Mouse (Mus musculus): ENCODE data around the gene Frmd6. TPM values are rescaled to one million over a fixed set of nuclear protein-coding genes. Genes with fewer than 3 reads are reported as not detected.

Gene Frmd6
- polyA plus RNA-seq, 1 experiment from 2014 or later = 3.1 TPM

- no peaks in the 10 kb centered on the region for H3K9me3 ChIP-seq (replicated peaks)
- H3K4me3 ChIP-seq (replicated peaks) = no peak overlapping the region
- H3K36me3 ChIP-seq (replicated peaks) = no peaks in the 10 kb centered on the region
- H3K4me1 ChIP-seq (replicated peaks) = no peaks in the 10 kb centered on the region; the same call in 1 of the 2 replicates
- ATAC-seq (ENCODE audit: insufficient read depth) = no peak
- no peak overlapping the region for H3K9ac ChIP-seq
- H3K4me2 ChIP-seq = no peak overlapping the region
- H3K27ac ChIP-seq (replicated peaks) = no peak overlapping the region
- WGBS (ENCODE audit: insufficient replicate concordance) = 32% methylated on average over 6 of the region's 6 CpGs
- no peaks in the 10 kb centered on the region for H3K27me3 ChIP-seq
Observed at GRCm38 (mm10) chr12:70853026-70853425, 27.7 kb downstream of the Frmd6 start.

- no peak overlapping the region for H3K27ac ChIP-seq (replicated peaks)
- no peaks in the 10 kb centered on the region for H3K27me3 ChIP-seq
- no peaks in the 10 kb centered on the region for H3K9me3 ChIP-seq (replicated peaks)
- WGBS (ENCODE audit: insufficient replicate concordance) = 64% methylated on average over 6 of the region's 6 CpGs
- no peak overlapping the region for H3K9ac ChIP-seq
- no peak overlapping the region for H3K4me3 ChIP-seq (replicated peaks)
- ATAC-seq (ENCODE audit: insufficient read depth) = no peak
- H3K4me2 ChIP-seq = no peak overlapping the region
- H3K36me3 ChIP-seq (replicated peaks) = no peaks in the 10 kb centered on the region
- H3K4me1 ChIP-seq (replicated peaks) = no peaks in the 10 kb centered on the region; the same call in 1 of the 2 replicates
Observed at GRCm38 (mm10) chr12:70855678-70856077, 30.4 kb downstream of the Frmd6 start.

- Histone ChIP-seq H3K27ac (replicated peaks) (no peak overlapping the region), H3K4me1 (replicated peaks) (no peaks in the 10 kb centered on the region), H3K4me3 (replicated peaks) (no peak overlapping the region), H3K27me3 (no peaks in the 10 kb centered on the region), H3K9me3 (replicated peaks) (no peaks in the 10 kb centered on the region), H3K9ac (no peak overlapping the region), H3K4me2 (no peak overlapping the region), H3K36me3 (replicated peaks) (no peaks in the 10 kb centered on the region)
- no peak for ATAC-seq (ENCODE audit: insufficient read depth)
- WGBS (ENCODE audit: insufficient replicate concordance) = 62% methylated on average over 4 of the region's 4 CpGs
Observed at GRCm38 (mm10) chr12:70856776-70857175, 31.5 kb downstream of the Frmd6 start.

GRCm38 (mm10) chr12:70863281-70863680 lies 38.0 kb downstream of the Frmd6 start:
- no peak for ATAC-seq (ENCODE audit: insufficient read depth)
- H3K4me2 ChIP-seq = no peak overlapping the region
- no peaks in the 10 kb centered on the region for H3K36me3 ChIP-seq (replicated peaks)
- H3K9me3 ChIP-seq (replicated peaks) = no peaks in the 10 kb centered on the region
- H3K27me3 ChIP-seq = no peaks in the 10 kb centered on the region
- no peak overlapping the region for H3K4me3 ChIP-seq (replicated peaks)
- 61% methylated on average over 7 of the region's 7 CpGs for WGBS (ENCODE audit: insufficient replicate concordance)
- no peak overlapping the region for H3K9ac ChIP-seq
- no peak overlapping the region for H3K27ac ChIP-seq (replicated peaks)
- no peaks in the 10 kb centered on the region for H3K4me1 ChIP-seq (replicated peaks)

GRCm38 (mm10) chr12:70867780-70868179 lies 42.5 kb downstream of the Frmd6 start:
- ATAC-seq (ENCODE audit: insufficient read depth) = no peak
- Histone ChIP-seq H3K27me3 (no peaks in the 10 kb centered on the region), H3K4me3 (replicated peaks) (no peak overlapping the region), H3K36me3 (replicated peaks) (no peaks in the 10 kb centered on the region), H3K4me1 (replicated peaks) (no peaks in the 10 kb centered on the region; the same call in 1 of the 2 replicates), H3K27ac (replicated peaks) (no peak overlapping the region), H3K9ac (no peak overlapping the region), H3K4me2 (no peak overlapping the region), H3K9me3 (replicated peaks) (no peaks in the 10 kb centered on the region)
- WGBS (ENCODE audit: insufficient replicate concordance) = 64% methylated on average over 3 of the region's 3 CpGs

GRCm38 (mm10) chr12:70868190-70868987 lies 43.1 kb downstream of the Frmd6 start:
- 62% methylated on average over 7 of the region's 7 CpGs for WGBS (ENCODE audit: insufficient replicate concordance)
- H3K27ac ChIP-seq (replicated peaks) = no peak overlapping the region

GRCm38 (mm10) chr12:70868988-70869291 lies 43.6 kb downstream of the Frmd6 start:
- no peaks in the 10 kb centered on the region for H3K36me3 ChIP-seq (replicated peaks)
- WGBS (ENCODE audit: insufficient replicate concordance) = 73% methylated on average over 9 of the region's 9 CpGs
- H3K9me3 ChIP-seq (replicated peaks) = no peaks in the 10 kb centered on the region
- no peak overlapping the region for H3K4me2 ChIP-seq
- no peaks in the 10 kb centered on the region for H3K27me3 ChIP-seq
- H3K4me1 ChIP-seq (replicated peaks) = no peaks in the 10 kb centered on the region; the same call in 1 of the 2 replicates
- no peak for ATAC-seq (ENCODE audit: insufficient read depth)
- H3K27ac ChIP-seq (replicated peaks) = no peak overlapping the region
- H3K9ac ChIP-seq = no peak overlapping the region
- no peak overlapping the region for H3K4me3 ChIP-seq (replicated peaks)

More at GRCm38 (mm10) chr12:70868190-70868987, 43.1 kb downstream of the Frmd6 start:
- no peak for ATAC-seq (ENCODE audit: insufficient read depth)
- H3K9ac ChIP-seq = no peak overlapping the region
- H3K4me2 ChIP-seq = no peak overlapping the region
- no peaks in the 10 kb centered on the region; the same call in 1 of the 2 replicates for H3K4me1 ChIP-seq (replicated peaks)
- no peaks in the 10 kb centered on the region for H3K9me3 ChIP-seq (replicated peaks)
- H3K36me3 ChIP-seq (replicated peaks) = no peaks in the 10 kb centered on the region
- no peak overlapping the region for H3K4me3 ChIP-seq (replicated peaks)
- H3K27me3 ChIP-seq = no peaks in the 10 kb centered on the region

- no peak overlapping the region for H3K9ac ChIP-seq
- H3K4me1 ChIP-seq (replicated peaks) = no peaks in the 10 kb centered on the region; the same call in 1 of the 2 replicates
- no peak for ATAC-seq (ENCODE audit: insufficient read depth)
- no peaks in the 10 kb centered on the region for H3K9me3 ChIP-seq (replicated peaks)
- H3K27me3 ChIP-seq = no peaks in the 10 kb centered on the region
- H3K36me3 ChIP-seq (replicated peaks) = no peaks in the 10 kb centered on the region
- no peak overlapping the region for H3K4me2 ChIP-seq
- H3K27ac ChIP-seq (replicated peaks) = no peak overlapping the region
- no peak overlapping the region for H3K4me3 ChIP-seq (replicated peaks)
- 35% methylated on average over 6 of the region's 6 CpGs for WGBS (ENCODE audit: insufficient replicate concordance)
Observed at GRCm38 (mm10) chr12:70873544-70873943, 48.2 kb downstream of the Frmd6 start.

GRCm38 (mm10) chr12:70876270-70876998 lies 51.1 kb downstream of the Frmd6 start:
- Histone ChIP-seq H3K4me2 (no peak overlapping the region), H3K4me1 (replicated peaks) (no peaks in the 10 kb centered on the region), H3K27ac (replicated peaks) (no peak overlapping the region), H3K36me3 (replicated peaks) (0 out of 2 replicates have a peak, but pooled peaks cover under 1% of the 10 kb centered on the region), H3K9me3 (replicated peaks) (no peaks in the 10 kb centered on the region), H3K9ac (no peak overlapping the region), H3K27me3 (no peaks in the 10 kb centered on the region), H3K4me3 (replicated peaks) (no peak overlapping the region)
- ATAC-seq (ENCODE audit: insufficient read depth) = no peak
- WGBS (ENCODE audit: insufficient replicate concordance) = 82% methylated on average over 21 of the region's 21 CpGs

GRCm38 (mm10) chr12:70877926-70878710 lies 52.8 kb downstream of the Frmd6 start:
- Histone ChIP-seq H3K9me3 (replicated peaks) (no peaks in the 10 kb centered on the region), H3K4me3 (replicated peaks) (no peak overlapping the region), H3K36me3 (replicated peaks) (0 out of 2 replicates have a peak, but pooled peaks cover 2% of the 10 kb centered on the region), H3K4me1 (replicated peaks) (no peaks in the 10 kb centered on the region), H3K4me2 (no peak overlapping the region), H3K9ac (no peak overlapping the region), H3K27me3 (no peaks in the 10 kb centered on the region), H3K27ac (replicated peaks) (no peak overlapping the region)
- 75% methylated on average over 20 of the region's 20 CpGs for WGBS (ENCODE audit: insufficient replicate concordance)
- no peak for ATAC-seq (ENCODE audit: insufficient read depth)
